Mouse (Mus musculus): ENCODE measurements around the gene Coro2b. TPM values are rescaled to one million over a fixed set of nuclear protein-coding genes. Genes with fewer than 3 reads are reported as not detected.

Gene Coro2b
- total RNA-seq (2021) = 10 to 100 TPM; 19.2 to 19.7 TPM
- long read RNA-seq, experiment 1, partial matches to known transcripts = 3 of 5 reads
- long read RNA-seq, experiment 1, other reads (novel, unspliced or antisense) = 1 of 5 reads
- long read RNA-seq, experiment 2, partial matches to known transcripts = 6 of 8 reads
- long read RNA-seq, experiment 2, other reads (novel, unspliced or antisense) = 0 of 8 reads

GRCm38 (mm10) chr9:62536655-62537631 lies at the start of gene Coro2b:
Gene Coro2b (minus strand): TSS chr9:62537044.
- DNase-seq (ENCODE audit: low spot score in 2 of 2) = peak; percentile 46 to 70

- no peak for DNase-seq (ENCODE audit: low spot score in 2 of 2)
Measured at GRCm38 (mm10) chr9:62577558-62577957, 40.7 kb upstream of the Coro2b start.

- no peak for DNase-seq (ENCODE audit: low spot score in 2 of 2)
Measured at GRCm38 (mm10) chr9:62569121-62569520, 32.3 kb upstream of the Coro2b start.

GRCm38 (mm10) chr9:62567818-62568217 lies 31.0 kb upstream of the Coro2b start:
- no peak for DNase-seq (ENCODE audit: low spot score in 2 of 2)

GRCm38 (mm10) chr9:62562236-62562635 lies 25.4 kb upstream of the Coro2b start:
- DNase-seq (ENCODE audit: low spot score in 2 of 2) = peak in 1 of 2 experiments; percentile 3

- DNase-seq (ENCODE audit: low spot score in 2 of 2) = peak in 1 of 2 experiments; percentile 6
Measured at GRCm38 (mm10) chr9:62560432-62560831, 23.6 kb upstream of the Coro2b start.

- peak; percentile 57 to 82 for DNase-seq (ENCODE audit: low spot score in 2 of 2)
Measured at GRCm38 (mm10) chr9:62560006-62560405, 23.2 kb upstream of the Coro2b start.

GRCm38 (mm10) chr9:62559446-62559845 lies 22.6 kb upstream of the Coro2b start:
- DNase-seq (ENCODE audit: low spot score in 2 of 2) = peak in 1 of 2 experiments; percentile 10

GRCm38 (mm10) chr9:62558058-62558457 lies 21.2 kb upstream of the Coro2b start:
- peak in 1 of 2 experiments; percentile 10 for DNase-seq (ENCODE audit: low spot score in 2 of 2)

GRCm38 (mm10) chr9:62556748-62557147 lies 19.9 kb upstream of the Coro2b start:
- no peak for DNase-seq (ENCODE audit: low spot score in 2 of 2)

- DNase-seq (ENCODE audit: low spot score in 2 of 2) = no peak
Measured at GRCm38 (mm10) chr9:62555258-62555856, 18.5 kb upstream of the Coro2b start.

GRCm38 (mm10) chr9:62554606-62555005 lies 17.8 kb upstream of the Coro2b start:
- no peak for DNase-seq (ENCODE audit: low spot score in 2 of 2)

GRCm38 (mm10) chr9:62553366-62553940 lies 16.6 kb upstream of the Coro2b start:
- DNase-seq (ENCODE audit: low spot score in 2 of 2) = peak; percentile 41 to 67

- DNase-seq (ENCODE audit: low spot score in 2 of 2) = no peak
Measured at GRCm38 (mm10) chr9:62551531-62551930, 14.7 kb upstream of the Coro2b start.

GRCm38 (mm10) chr9:62550661-62551093 lies 13.8 kb upstream of the Coro2b start:
- peak in 1 of 2 experiments; percentile 38 for DNase-seq (ENCODE audit: low spot score in 2 of 2)

GRCm38 (mm10) chr9:62549809-62550208 lies 13.0 kb upstream of the Coro2b start:
- DNase-seq (ENCODE audit: low spot score in 2 of 2) = peak; percentile 85 to 87

- DNase-seq (ENCODE audit: low spot score in 2 of 2) = no peak
Measured at GRCm38 (mm10) chr9:62547476-62547875, 10.6 kb upstream of the Coro2b start.

- no peak for DNase-seq (ENCODE audit: low spot score in 2 of 2)
Measured at GRCm38 (mm10) chr9:62544856-62545255, 8.0 kb upstream of the Coro2b start.

GRCm38 (mm10) chr9:62543878-62544277 lies 7.0 kb upstream of the Coro2b start:
- DNase-seq (ENCODE audit: low spot score in 2 of 2) = no peak

GRCm38 (mm10) chr9:62541606-62542005 lies 4.8 kb upstream of the Coro2b start:
- DNase-seq (ENCODE audit: low spot score in 2 of 2) = no peak

GRCm38 (mm10) chr9:62541182-62541581 lies 4.3 kb upstream of the Coro2b start:
- DNase-seq (ENCODE audit: low spot score in 2 of 2) = peak; percentile 60 to 76
